Mouse (Mus musculus) hindbrain, embryonic 10.5 days (tissue): Measurements from ENCODE around the gene Agbl2. TPM values are rescaled to one million over a fixed set of nuclear protein-coding genes. Genes with fewer than 3 reads are reported as not detected.
A peak's percentile ranks its signal among the peaks of the same experiment; 100 is the strongest.

Source experiments
- DNase-seq: peaks from one replicate; pipeline ENCODE4 v3.0.0-alpha.2; 2017; ENCODE audit warnings: low spot score
- H3K27ac ChIP-seq: fragments of 300-500 bp; sonication (generic); 2 replicates; pipeline ENCODE4 v1.5.1; 2016; ENCODE audit warnings: mild to moderate bottlenecking, moderate library complexity
- H3K27me3 ChIP-seq: fragments of 300-500 bp; sonication (generic); 2 replicates; pipeline ENCODE4 v1.6.1; 2016; ENCODE audit warnings: mild to moderate bottlenecking; ENCODE audit not compliant: poor library complexity, insufficient read depth, severe bottlenecking
- H3K36me3 ChIP-seq: fragments of 300-500 bp; sonication (generic); 2 replicates; pipeline ENCODE4 v1.6.1; 2016; ENCODE audit warnings: mild to moderate bottlenecking, moderate library complexity
- H3K4me1 ChIP-seq: fragments of 300-500 bp; sonication (generic); replicated peaks from 2 replicates; pipeline ENCODE4 v1.6.1; 2016; ENCODE audit warnings: mild to moderate bottlenecking
- H3K4me3 ChIP-seq: fragments of 300-500 bp; sonication (generic); 2 replicates; pipeline ENCODE4 v1.5.1; 2016; ENCODE audit warnings: mild to moderate bottlenecking, moderate library complexity
- H3K9me3 ChIP-seq: fragments of 300-500 bp; sonication (generic); 2 replicates; pipeline ENCODE4 v1.6.1; 2016; ENCODE audit warnings: mild to moderate bottlenecking, moderate library complexity
- WGBS: fragments of 180-500 bp; shearing (Covaris S2); methylation state at CpG from one replicate; pipeline ENCODE4 v1.1.7; 2016; 5-methylcytosine and 5-hydroxymethylcytosine counted together
- polyA plus RNA-seq: library from polyadenylated mRNA; unstranded; fragments of >200 nt; fragmentation: Nextera tagmentation; extraction: Ambion mirVana; gene quantifications from 2 replicates; pipeline ENCODE4 v1.2.1, GENCODE M21; 2016

The Agbl2 gene
- polyA plus RNA-seq, 1 experiment from 2014 or later, result 1.5 TPM

DNA sequence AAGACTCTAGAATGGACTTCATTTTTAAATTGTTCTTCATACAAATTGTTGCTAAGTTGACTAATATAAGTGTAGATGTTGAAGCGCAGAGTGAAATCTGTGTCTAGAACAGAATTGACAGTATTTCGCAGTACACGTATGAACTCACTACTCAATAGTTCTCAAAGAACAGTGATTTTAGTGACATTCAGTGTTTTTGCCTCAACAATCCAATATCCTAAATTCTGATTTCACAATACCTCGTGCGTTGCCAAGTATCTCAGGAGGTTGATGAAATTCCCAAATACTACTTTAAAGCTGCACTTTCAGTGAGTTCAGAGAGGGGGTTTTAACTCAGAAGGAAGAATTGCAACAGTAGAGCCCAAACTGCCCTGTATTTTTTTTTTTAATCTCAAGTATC lies 65.8 kb downstream of the Agbl2 start:
- WGBS, result 92% methylated on average over 5 of the region's 5 CpGs
- DNase-seq, result no peak
- peaks cover 42% of the 10 kb centered on the region for H3K36me3 ChIP-seq
- H3K4me3 ChIP-seq, result peak overlapping the region; percentile 81
- peaks cover 21% of the 10 kb centered on the region for H3K4me1 ChIP-seq
- H3K27ac ChIP-seq, result 0 out of 2 replicates have a peak overlapping the region, but pooled peaks have one; percentile 92
- no peaks in the 10 kb centered on the region for H3K27me3 ChIP-seq
- no peaks in the 10 kb centered on the region for H3K9me3 ChIP-seq

- no peak for DNase-seq
- Histone ChIP-seq H3K9me3 (no peaks in the 10 kb centered on the region), H3K4me3 (no peak overlapping the region), H3K4me1 (peaks cover 21% of the 10 kb centered on the region), H3K27me3 (no peaks in the 10 kb centered on the region), H3K36me3 (peaks cover 63% of the 10 kb centered on the region), H3K27ac (no peak overlapping the region)
- WGBS, result 96% methylated on average over 1 of the region's 1 CpGs
These were observed 67.9 kb downstream of the Agbl2 start for GRCm38 (mm10) chr2:90850401-90850800.

DNA sequence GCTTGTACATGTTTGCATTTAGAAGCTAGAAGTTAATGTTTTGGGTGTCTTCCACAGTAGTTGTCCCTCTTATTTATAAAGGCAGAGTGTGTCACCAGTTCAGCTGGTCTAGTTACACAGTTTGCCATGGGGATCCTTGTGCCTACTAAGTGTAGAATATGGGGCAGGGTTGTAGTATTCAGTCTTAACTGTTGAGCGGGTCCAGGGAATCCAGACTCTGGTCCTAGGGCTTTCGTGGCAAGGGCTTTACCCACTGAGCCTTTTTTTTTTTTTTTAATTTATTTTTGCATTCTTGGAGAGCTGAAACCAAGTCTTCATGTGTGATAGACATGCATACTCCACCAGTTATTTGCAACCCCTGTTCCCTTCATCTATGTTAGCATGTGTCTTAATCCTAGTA lies 79.0 kb downstream of the Agbl2 start:
- Histone ChIP-seq H3K4me3 (no peak overlapping the region), H3K27ac (no peak overlapping the region), H3K36me3 (peaks cover 100% of the 10 kb centered on the region), H3K9me3 (no peaks in the 10 kb centered on the region), H3K27me3 (no peaks in the 10 kb centered on the region), H3K4me1 (no peaks in the 10 kb centered on the region)
- no peak for DNase-seq
- 98% methylated on average over 2 of the region's 2 CpGs for WGBS

- H3K27ac ChIP-seq, result no peak overlapping the region
- no peaks in the 10 kb centered on the region for H3K9me3 ChIP-seq
- DNase-seq, result no peak
- no peaks in the 10 kb centered on the region for H3K27me3 ChIP-seq
- no peak overlapping the region for H3K4me3 ChIP-seq
- no peaks in the 10 kb centered on the region for H3K4me1 ChIP-seq
- H3K36me3 ChIP-seq, result peaks cover 99% of the 10 kb centered on the region
These were observed 81.7 kb downstream of the Agbl2 start for GRCm38 (mm10) chr2:90864184-90864583.

GRCm38 (mm10) chr2:90866524-90866923 lies 84.0 kb downstream of the Agbl2 start:
- Histone ChIP-seq H3K36me3 (peaks cover 76% of the 10 kb centered on the region), H3K9me3 (no peaks in the 10 kb centered on the region), H3K27me3 (no peaks in the 10 kb centered on the region), H3K4me3 (no peak overlapping the region), H3K4me1 (no peaks in the 10 kb centered on the region), H3K27ac (no peak overlapping the region)
- WGBS, result 37% methylated on average over 3 of the region's 3 CpGs
- peak; percentile 75 for DNase-seq

- no peak for DNase-seq
- 57% methylated on average over 4 of the region's 4 CpGs for WGBS
- no peak overlapping the region for H3K4me3 ChIP-seq
- H3K27ac ChIP-seq, result 0 out of 2 replicates have a peak overlapping the region, but pooled peaks have one; percentile 36
- no peaks in the 10 kb centered on the region for H3K4me1 ChIP-seq
- H3K36me3 ChIP-seq, result peaks cover 39% of the 10 kb centered on the region
- no peaks in the 10 kb centered on the region for H3K27me3 ChIP-seq
- H3K9me3 ChIP-seq, result no peaks in the 10 kb centered on the region
These were observed 87.6 kb downstream of the Agbl2 start for GRCm38 (mm10) chr2:90870136-90870601.

DNA sequence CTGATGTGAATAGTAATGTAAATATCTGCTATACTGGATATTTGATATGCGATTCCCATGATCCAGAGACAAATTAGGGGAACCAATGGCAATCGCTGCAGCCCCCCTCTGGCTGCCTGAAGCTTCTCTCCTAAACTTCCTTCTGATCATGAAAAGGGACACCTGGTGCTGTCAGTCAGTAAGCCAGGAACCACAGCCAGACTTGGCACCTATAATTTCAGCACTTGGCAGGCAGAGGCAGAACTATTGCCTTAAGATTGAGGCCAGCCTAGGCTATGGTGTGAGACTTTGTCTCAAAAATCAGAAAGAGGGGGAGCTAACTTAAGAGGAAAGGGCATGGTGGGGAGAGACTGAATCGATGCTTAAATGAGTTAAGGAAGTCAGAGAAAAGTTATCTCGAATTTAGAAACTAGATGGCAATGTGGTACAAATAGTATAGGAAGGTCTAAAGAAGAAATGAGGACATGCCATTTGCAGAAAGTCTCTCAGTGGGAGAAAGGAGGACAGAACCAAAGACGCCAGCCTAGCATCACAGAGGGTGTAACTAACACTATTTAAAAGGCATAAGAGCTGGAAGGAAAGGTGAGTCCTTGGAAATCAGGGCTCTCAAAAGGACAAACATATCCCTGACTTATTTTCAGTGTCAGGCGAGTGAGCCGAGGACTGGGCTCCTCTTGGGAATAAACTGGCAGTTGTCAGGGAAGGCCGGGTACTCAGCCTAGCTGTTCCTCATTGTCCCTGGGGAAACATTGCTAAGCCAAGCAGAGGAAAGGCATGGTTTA lies 88.8 kb downstream of the Agbl2 start:
- no peak overlapping the region for H3K27ac ChIP-seq
- H3K36me3 ChIP-seq, result peaks cover 27% of the 10 kb centered on the region
- no peaks in the 10 kb centered on the region for H3K9me3 ChIP-seq
- H3K4me3 ChIP-seq, result no peak overlapping the region
- WGBS, result 69% methylated on average over 8 of the region's 8 CpGs
- no peaks in the 10 kb centered on the region for H3K27me3 ChIP-seq
- DNase-seq, result no peak
- no peaks in the 10 kb centered on the region for H3K4me1 ChIP-seq

GRCm38 (mm10) chr2:90874025-90874424 lies 91.5 kb downstream of the Agbl2 start:
- H3K27ac ChIP-seq, result no peak overlapping the region
- H3K4me3 ChIP-seq, result no peak overlapping the region
- no peak for DNase-seq
- 0 out of 2 replicates have a peak, but pooled peaks cover under 1% of the 10 kb centered on the region for H3K36me3 ChIP-seq
- H3K9me3 ChIP-seq, result no peaks in the 10 kb centered on the region
- 95% methylated on average over 1 of the region's 1 CpGs for WGBS
- H3K4me1 ChIP-seq, result no peaks in the 10 kb centered on the region
- H3K27me3 ChIP-seq, result peaks cover under 1% of the 10 kb centered on the region; the same call in 1 of the 2 replicates

DNA sequence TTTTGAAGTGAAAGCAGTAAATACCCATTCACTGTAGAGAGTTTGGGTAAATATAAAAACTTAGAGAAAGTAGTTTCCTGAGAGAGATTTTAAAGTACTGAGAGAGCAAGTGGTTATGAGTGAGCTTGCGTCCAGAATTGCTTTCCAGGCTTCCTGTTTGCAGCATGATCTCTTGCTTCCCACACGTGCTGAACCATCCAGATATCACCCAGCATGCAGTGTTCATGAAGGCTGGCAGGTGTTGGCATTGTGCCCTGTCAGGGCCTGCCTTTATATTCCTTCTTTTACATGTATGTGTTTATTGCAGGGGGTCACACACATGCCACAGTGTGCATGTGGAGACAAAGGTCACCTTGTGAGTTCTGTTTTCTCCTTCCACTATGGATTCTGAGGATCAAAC lies 92.7 kb downstream of the Agbl2 start:
- WGBS, result 78% methylated on average over 2 of the region's 2 CpGs
- H3K4me3 ChIP-seq, result no peak overlapping the region
- H3K4me1 ChIP-seq, result 0 out of 2 replicates have a peak, but pooled peaks cover 8% of the 10 kb centered on the region
- DNase-seq, result no peak
- H3K27me3 ChIP-seq, result peaks cover 12% of the 10 kb centered on the region
- H3K27ac ChIP-seq, result no peak overlapping the region
- no peaks in the 10 kb centered on the region for H3K36me3 ChIP-seq
- H3K9me3 ChIP-seq, result no peaks in the 10 kb centered on the region

DNA sequence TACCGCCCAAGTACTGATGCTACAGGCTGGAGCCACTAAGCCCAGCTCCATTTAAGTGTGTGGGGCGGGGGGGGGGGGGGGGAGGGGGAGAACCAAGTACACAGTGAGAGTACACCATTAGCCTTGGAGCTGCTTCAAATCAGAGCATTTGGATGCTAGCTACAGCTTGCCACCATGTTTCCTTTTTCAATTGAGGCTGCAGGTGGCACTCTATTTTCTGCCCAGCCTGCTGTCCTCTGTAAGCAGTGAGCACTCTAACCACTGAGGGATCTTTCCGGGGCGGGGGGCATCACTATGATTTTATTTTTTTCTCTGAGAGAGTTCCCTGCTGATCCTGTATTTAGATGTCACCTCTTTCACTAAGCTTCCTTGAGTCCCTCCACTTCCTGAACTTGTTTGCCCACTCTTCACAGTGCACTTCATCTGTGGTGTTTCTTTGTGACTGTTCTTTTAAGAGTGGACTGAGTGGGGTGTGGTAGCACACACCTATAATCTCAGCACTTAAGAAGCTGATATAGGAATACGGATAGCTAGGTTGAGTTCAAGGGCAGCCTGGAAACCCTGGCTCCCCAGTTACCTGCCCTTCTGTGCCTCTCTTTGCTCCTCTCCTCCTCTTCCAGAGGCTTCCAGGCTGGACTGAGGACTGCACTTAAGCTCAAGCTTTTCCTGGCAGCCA lies 95.2 kb downstream of the Agbl2 start:
- no peak overlapping the region for H3K4me3 ChIP-seq
- H3K9me3 ChIP-seq, result no peaks in the 10 kb centered on the region
- H3K4me1 ChIP-seq, result 0 out of 2 replicates have a peak, but pooled peaks cover 8% of the 10 kb centered on the region
- no peak overlapping the region for H3K27ac ChIP-seq
- 54% methylated on average over 5 of the region's 5 CpGs for WGBS
- DNase-seq, result no peak
- no peaks in the 10 kb centered on the region for H3K36me3 ChIP-seq
- peaks cover 17% of the 10 kb centered on the region for H3K27me3 ChIP-seq

GRCm38 (mm10) chr2:90879419-90879818 lies 96.9 kb downstream of the Agbl2 start:
- H3K4me1 ChIP-seq, result 0 out of 2 replicates have a peak, but pooled peaks cover 8% of the 10 kb centered on the region
- H3K27me3 ChIP-seq, result peaks cover 25% of the 10 kb centered on the region
- H3K27ac ChIP-seq, result no peak overlapping the region
- H3K36me3 ChIP-seq, result no peaks in the 10 kb centered on the region
- H3K9me3 ChIP-seq, result no peaks in the 10 kb centered on the region
- no peak for DNase-seq
- H3K4me3 ChIP-seq, result no peak overlapping the region

GRCm38 (mm10) chr2:90880144-90880785 lies 97.7 kb downstream of the Agbl2 start:
- Histone ChIP-seq H3K4me1 (peaks cover 16% of the 10 kb centered on the region), H3K36me3 (no peaks in the 10 kb centered on the region), H3K27me3 (peaks cover 34% of the 10 kb centered on the region), H3K9me3 (no peaks in the 10 kb centered on the region), H3K27ac (no peak overlapping the region), H3K4me3 (no peak overlapping the region)
- no peak for DNase-seq
- WGBS, result 24% methylated on average over 6 of the region's 6 CpGs

DNA sequence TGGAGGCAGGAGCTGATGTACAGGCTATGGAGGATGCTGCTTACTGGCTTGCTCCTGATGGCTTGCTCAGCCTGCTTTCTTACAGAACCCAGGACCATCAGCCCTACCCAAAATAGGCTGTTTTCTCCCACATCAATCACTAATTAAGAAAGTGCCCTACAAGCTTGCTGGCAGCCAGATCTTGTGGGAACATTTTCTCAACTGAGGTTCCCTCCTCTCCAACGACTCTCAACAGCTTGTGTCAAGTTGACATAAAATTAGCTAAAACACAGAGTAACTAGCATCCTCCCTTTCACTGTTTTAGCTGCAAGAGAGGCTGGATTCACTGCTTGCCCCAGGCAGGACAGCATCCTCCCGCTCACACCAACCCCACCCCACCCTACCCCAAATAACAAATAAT lies 99.3 kb downstream of the Agbl2 start:
- Histone ChIP-seq H3K4me1 (peaks cover 31% of the 10 kb centered on the region), H3K4me3 (no peak overlapping the region), H3K27me3 (peaks cover 49% of the 10 kb centered on the region), H3K27ac (no peak overlapping the region), H3K36me3 (no peaks in the 10 kb centered on the region), H3K9me3 (no peaks in the 10 kb centered on the region)
- DNase-seq, result no peak
- WGBS, result 82% methylated on average over 2 of the region's 2 CpGs
